Mouse (Mus musculus) hindbrain, embryonic 10.5 days (tissue): ENCODE data around the gene Oxt. TPM values are rescaled to one million over a fixed set of nuclear protein-coding genes. Genes with fewer than 3 reads are reported as not detected.
"Not testable (repeated sequence)": the region's sequence is repeated elsewhere in the genome, so short reads cannot be mapped to it uniquely, and the experiment has no call there.

Experiments
- DNase-seq: peaks from one replicate; pipeline ENCODE4 v3.0.0-alpha.2; 2017; ENCODE audit warnings: low spot score
- H3K27ac ChIP-seq: fragments of 300-500 bp; sonication (generic); 2 replicates; pipeline ENCODE4 v1.5.1; 2016; ENCODE audit warnings: mild to moderate bottlenecking, moderate library complexity
- H3K27me3 ChIP-seq: fragments of 300-500 bp; sonication (generic); 2 replicates; pipeline ENCODE4 v1.6.1; 2016; ENCODE audit warnings: mild to moderate bottlenecking; ENCODE audit not compliant: poor library complexity, insufficient read depth, severe bottlenecking
- H3K36me3 ChIP-seq: fragments of 300-500 bp; sonication (generic); 2 replicates; pipeline ENCODE4 v1.6.1; 2016; ENCODE audit warnings: mild to moderate bottlenecking, moderate library complexity
- H3K4me1 ChIP-seq: fragments of 300-500 bp; sonication (generic); replicated peaks from 2 replicates; pipeline ENCODE4 v1.6.1; 2016; ENCODE audit warnings: mild to moderate bottlenecking
- H3K4me3 ChIP-seq: fragments of 300-500 bp; sonication (generic); 2 replicates; pipeline ENCODE4 v1.5.1; 2016; ENCODE audit warnings: mild to moderate bottlenecking, moderate library complexity
- H3K9me3 ChIP-seq: fragments of 300-500 bp; sonication (generic); 2 replicates; pipeline ENCODE4 v1.6.1; 2016; ENCODE audit warnings: mild to moderate bottlenecking, moderate library complexity
- WGBS: fragments of 180-500 bp; shearing (Covaris S2); methylation state at CpG from one replicate; pipeline ENCODE4 v1.1.7; 2016; 5-methylcytosine and 5-hydroxymethylcytosine counted together
- polyA plus RNA-seq: library from polyadenylated mRNA; unstranded; fragments of >200 nt; fragmentation: Nextera tagmentation; extraction: Ambion mirVana; gene quantifications from 2 replicates; pipeline ENCODE4 v1.2.1, GENCODE M21; 2016

Gene Oxt
- polyA plus RNA-seq, 1 experiment from 2014 or later = not detected

GRCm38 (mm10) chr2:130563212-130564055 lies 12.5 kb upstream of the Oxt start, which contains the start of gene Mrps26:
TSS of gene Mrps26 (plus strand) at chr2:130563742.
- H3K4me3 ChIP-seq = peak within 1 kb of the TSS; percentile 91
- H3K4me1 ChIP-seq = peaks cover 26% of the 10 kb centered on the region
- H3K27ac ChIP-seq = peak within 1 kb of the TSS; percentile 88
- H3K27me3 ChIP-seq = no peaks in the 10 kb centered on the region
- WGBS = under 1% methylated on average over 61 of the region's 61 CpGs
- DNase-seq = peak; percentile 93
- H3K9me3 ChIP-seq = no peaks in the 10 kb centered on the region
- H3K36me3 ChIP-seq = peaks cover 29% of the 10 kb centered on the region

GRCm38 (mm10) chr2:130564063-130564462 lies 11.9 kb upstream of the Oxt start:
- Histone ChIP-seq H3K27me3 (no peaks in the 10 kb centered on the region), H3K9me3 (no peaks in the 10 kb centered on the region), H3K4me1 (peaks cover 26% of the 10 kb centered on the region), H3K4me3 (peak overlapping the region; percentile 91), H3K36me3 (peaks cover 28% of the 10 kb centered on the region), H3K27ac (peak overlapping the region; percentile 88)
- no peak for DNase-seq
- 0% methylated on average over 23 of the region's 23 CpGs for WGBS

GRCm38 (mm10) chr2:130564983-130565382 lies 11.0 kb upstream of the Oxt start:
- DNase-seq = no peak
- WGBS = 83% methylated on average over 8 of the region's 8 CpGs
- Histone ChIP-seq H3K4me1 (peaks cover 26% of the 10 kb centered on the region), H3K27ac (no peak overlapping the region), H3K9me3 (no peaks in the 10 kb centered on the region), H3K27me3 (no peaks in the 10 kb centered on the region), H3K36me3 (peaks cover 28% of the 10 kb centered on the region), H3K4me3 (peak overlapping the region; percentile 91)

GRCm38 (mm10) chr2:130568921-130569320 lies 7.1 kb upstream of the Oxt start:
- Histone ChIP-seq H3K36me3 (peaks cover 28% of the 10 kb centered on the region), H3K4me1 (peaks cover 13% of the 10 kb centered on the region), H3K4me3 (no peak overlapping the region), H3K27me3 (peaks cover 13% of the 10 kb centered on the region), H3K9me3 (no peaks in the 10 kb centered on the region), H3K27ac (no peak overlapping the region)
- no peak for DNase-seq
- WGBS = 84% methylated on average over 4 of the region's 4 CpGs

GRCm38 (mm10) chr2:130569926-130570325 lies 6.0 kb upstream of the Oxt start:
- H3K27me3 ChIP-seq = peaks cover 23% of the 10 kb centered on the region
- H3K36me3 ChIP-seq = peaks cover 26% of the 10 kb centered on the region
- no peak for DNase-seq
- peaks cover 3% of the 10 kb centered on the region for H3K4me1 ChIP-seq
- H3K4me3 ChIP-seq = no peak overlapping the region
- no peaks in the 10 kb centered on the region for H3K9me3 ChIP-seq
- H3K27ac ChIP-seq = no peak overlapping the region

GRCm38 (mm10) chr2:130574960-130575359 lies 1.0 kb upstream of the Oxt start:
- no peaks in the 10 kb centered on the region for H3K36me3 ChIP-seq
- H3K27me3 ChIP-seq = peaks cover 73% of the 10 kb centered on the region
- H3K9me3 ChIP-seq = peaks cover 4% of the 10 kb centered on the region; the same call in 1 of the 2 replicates
- H3K4me1 ChIP-seq = peaks cover 23% of the 10 kb centered on the region
- no peak overlapping the region for H3K4me3 ChIP-seq
- WGBS = 82% methylated on average over 5 of the region's 5 CpGs
- no peak for DNase-seq
- no peak overlapping the region for H3K27ac ChIP-seq

GRCm38 (mm10) chr2:130576564-130576963 lies 591 bp downstream of the Oxt start:
- peak; percentile 30 for DNase-seq
- peak overlapping the region; percentile 41 for H3K4me3 ChIP-seq
- H3K9me3 ChIP-seq, H3K27ac ChIP-seq, H3K36me3 ChIP-seq: not testable (repeated sequence)
- H3K27me3 ChIP-seq = peaks cover 89% of the 10 kb centered on the region
- H3K4me1 ChIP-seq = peaks cover 36% of the 10 kb centered on the region
- 1% methylated on average over 32 of the region's 32 CpGs for WGBS

- no peaks in the 10 kb centered on the region for H3K36me3 ChIP-seq
- H3K27me3 ChIP-seq = peaks cover 94% of the 10 kb centered on the region
- peak; percentile 26 for DNase-seq
- 3% methylated on average over 9 of the region's 9 CpGs for WGBS
- peaks cover 4% of the 10 kb centered on the region; the same call in 1 of the 2 replicates for H3K9me3 ChIP-seq
- H3K4me1 ChIP-seq = peaks cover 36% of the 10 kb centered on the region
- H3K4me3 ChIP-seq = peak overlapping the region; percentile 41; the same call in 1 of the 2 replicates
- H3K27ac ChIP-seq = no peak overlapping the region
These were observed 1.0 kb downstream of the Oxt start for GRCm38 (mm10) chr2:130577021-130577420.

- peak overlapping the region; percentile 41 for H3K4me3 ChIP-seq
- H3K4me1 ChIP-seq = peaks cover 40% of the 10 kb centered on the region
- WGBS = 3% methylated on average over 12 of the region's 12 CpGs
- DNase-seq = peak; percentile 36
- H3K9me3 ChIP-seq = peaks cover 4% of the 10 kb centered on the region; the same call in 1 of the 2 replicates
- no peak overlapping the region for H3K27ac ChIP-seq
- no peaks in the 10 kb centered on the region for H3K36me3 ChIP-seq
- H3K27me3 ChIP-seq = peaks cover 95% of the 10 kb centered on the region
These were observed 1.7 kb downstream of the Oxt start for GRCm38 (mm10) chr2:130577632-130578031.

- no peak overlapping the region for H3K27ac ChIP-seq
- H3K9me3 ChIP-seq = peaks cover 4% of the 10 kb centered on the region; the same call in 1 of the 2 replicates
- H3K4me3 ChIP-seq = no peak overlapping the region
- peaks cover 100% of the 10 kb centered on the region for H3K27me3 ChIP-seq
- 8% methylated on average over 11 of the region's 11 CpGs for WGBS
- DNase-seq = peak; percentile 69
- no peaks in the 10 kb centered on the region for H3K36me3 ChIP-seq
- H3K4me1 ChIP-seq = peaks cover 40% of the 10 kb centered on the region
These were observed 2.2 kb downstream of the Oxt start for GRCm38 (mm10) chr2:130578148-130578547.

- Histone ChIP-seq H3K36me3 (no peaks in the 10 kb centered on the region), H3K9me3 (peaks cover 4% of the 10 kb centered on the region; the same call in 1 of the 2 replicates), H3K4me1 (peaks cover 40% of the 10 kb centered on the region), H3K4me3 (no peak overlapping the region), H3K27ac (no peak overlapping the region), H3K27me3 (peaks cover 98% of the 10 kb centered on the region)
- peak; percentile 3 for DNase-seq
- 6% methylated on average over 8 of the region's 8 CpGs for WGBS
These were observed 3.8 kb downstream of the Oxt start for GRCm38 (mm10) chr2:130579791-130580190.

GRCm38 (mm10) chr2:130581201-130581600 lies 5.2 kb downstream of the Oxt start:
- peak overlapping the region; percentile 46 for H3K4me3 ChIP-seq
- H3K27ac ChIP-seq = 0 out of 2 replicates have a peak overlapping the region, but pooled peaks have one; percentile 18
- H3K4me1 ChIP-seq = peaks cover 38% of the 10 kb centered on the region
- H3K27me3 ChIP-seq = peaks cover 84% of the 10 kb centered on the region
- H3K36me3 ChIP-seq = no peaks in the 10 kb centered on the region
- H3K9me3 ChIP-seq = peaks cover 4% of the 10 kb centered on the region; the same call in 1 of the 2 replicates
- DNase-seq = peak; percentile 15
- 3% methylated on average over 16 of the region's 16 CpGs for WGBS

GRCm38 (mm10) chr2:130582552-130582951 lies 6.6 kb downstream of the Oxt start, which contains the start of gene Avp:
TSS of gene Avp (minus strand) at chr2:130582554.
- 38% methylated on average over 10 of the region's 10 CpGs for WGBS
- Histone ChIP-seq H3K9me3 (peaks cover 4% of the 10 kb centered on the region; the same call in 1 of the 2 replicates), H3K27me3 (peaks cover 70% of the 10 kb centered on the region), H3K4me3 (peak within 1 kb of the TSS; percentile 46; the same call in 1 of the 2 replicates), H3K4me1 (peaks cover 24% of the 10 kb centered on the region), H3K36me3 (no peaks in the 10 kb centered on the region), H3K27ac (no peak within 1 kb of the TSS)
- DNase-seq = no peak
